Mouse (Mus musculus) adrenal gland, postnatal 14 days (tissue): Measurements from ENCODE around the gene C1qtnf1. TPM values are rescaled to one million over a fixed set of nuclear protein-coding genes. Genes with fewer than 3 reads are reported as not detected.

Experiments
- total RNA-seq: library from RNA; stranded (reverse); gene quantifications from 2 replicates; pipeline ENCODE4 v1.2.3, GENCODE M21; 2021

Gene C1qtnf1
- total RNA-seq, 1 experiment from 2014 or later = 23.7 TPM

Other genes with a start within 250 kb of the C1qtnf1 start
- gene Cyth1, start 179.6 kb upstream of the C1qtnf1 start, total RNA-seq = 48.7 and 60.8 TPM in 2 replicates
- 23.0 and 24.2 TPM in 2 replicates for gene Usp36, start 138.0 kb upstream of the C1qtnf1 start, total RNA-seq
- 0.67 and 1.7 TPM in 2 replicates for gene Cep295nl, start 85.7 kb upstream of the C1qtnf1 start, total RNA-seq
- 78.9 and 94.3 TPM in 2 replicates for gene Timp2, start 72.5 kb upstream of the C1qtnf1 start, total RNA-seq
- 51.1 and 59.7 TPM in 2 replicates for gene Lgals3bp, start 26.1 kb upstream of the C1qtnf1 start, total RNA-seq
- gene Cant1, start 9.1 kb upstream of the C1qtnf1 start, total RNA-seq = 25.3 and 28.4 TPM in 2 replicates
- 12.1 and 12.4 TPM in 2 replicates for gene Engase, start 48.6 kb downstream of the C1qtnf1 start, total RNA-seq